Mouse (Mus musculus): ENCODE data around the gene Epb41l4b.

GRCm38 (mm10) chr4:57068397-57068796 is 74.8 kb downstream of the Epb41l4b start:
- TF ChIP-seq CTCF (IDR thresholded peaks at IDR 0.05; ENCODE audit: low read depth, low read length) (no peak), POLR2A (IDR thresholded peaks at IDR 0.05; ENCODE audit: borderline replicate concordance, low read depth, low read length) (no peak)

All from bone marrow macrophage, adult 2 months (primary cell).